Mouse (Mus musculus): ENCODE data around the gene Ttf2.

DNA sequence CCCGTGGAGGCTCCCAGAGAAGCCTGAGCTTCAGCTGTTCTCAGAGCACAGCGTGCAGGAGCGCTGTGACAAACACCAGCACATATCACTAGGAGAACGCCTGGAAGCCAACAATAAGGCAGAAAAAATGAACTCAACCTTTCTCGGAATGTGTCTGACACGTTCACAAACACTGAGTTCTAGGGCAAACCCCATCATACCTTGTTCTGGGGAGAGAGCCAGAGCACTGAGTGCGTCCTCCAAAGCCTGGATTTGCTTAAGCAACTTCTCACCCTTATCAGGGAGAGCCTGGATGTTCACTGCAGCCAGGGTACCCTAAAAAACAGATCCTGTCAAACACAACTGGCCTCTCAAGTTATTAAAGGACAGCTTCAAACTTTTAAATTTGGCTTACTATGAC lies 8.0 kb downstream of the Ttf2 start:
- no peak for TF ChIP-seq POLR2A (IDR thresholded peaks at IDR 0.05; ENCODE audit: low read depth, low read length)
- no peak for TF ChIP-seq CTCF (IDR thresholded peaks at IDR 0.05; ENCODE audit: extremely low read depth, insufficient read length, insufficient replicate concordance, low read depth, low read length)

Measured in small intestine, adult 2 months (tissue).